Mouse (Mus musculus) left cerebral cortex, postnatal 4 days (tissue): Measurements from ENCODE around the gene Tmprss5. TPM values are rescaled to one million over a fixed set of nuclear protein-coding genes. Genes with fewer than 3 reads are reported as not detected.

Experiments
- total RNA-seq, 2 experiments: library from RNA; stranded (reverse); gene quantifications; 2 replicates each; pipeline ENCODE4 v1.2.3; 2021

Tmprss5 gene
- total RNA-seq, 2 experiments from 2014 or later, result 0.46 to 1.0 TPM

Other genes with a start within 250 kb of the Tmprss5 start
- gene Zbtb16, start 245.0 kb upstream of the Tmprss5 start, total RNA-seq, result 10 to 100 TPM; 28.9 to 29.6 TPM
- gene Htr3a, start 170.2 kb upstream of the Tmprss5 start, total RNA-seq, result 1 to 10 TPM; 3.2 to 5.0 TPM
- not detected for gene Htr3b, start 116.3 kb upstream of the Tmprss5 start, total RNA-seq
- 10 to 100 TPM; 39.3 to 45.1 TPM for gene Usp28, start 95.9 kb upstream of the Tmprss5 start, total RNA-seq
- 10 to 100 TPM; 17.8 to 20.9 TPM for gene Zw10, start 25.6 kb upstream of the Tmprss5 start, total RNA-seq
- gene Gm4894, start 169.3 kb downstream of the Tmprss5 start, total RNA-seq, result not detected